Mouse (Mus musculus): ENCODE results near the gene Cenpx. TPM values are rescaled to one million over a fixed set of nuclear protein-coding genes. Genes with fewer than 3 reads are reported as not detected.
A peak's percentile ranks its signal among the peaks of the same experiment; 100 is the strongest.

Gene Cenpx
- polyA plus RNA-seq, 1 experiment from 2014 or later: 88.8 TPM

- H3K4me3 ChIP-seq (ENCODE audit: low read depth, low read length): no peak overlapping the region
- H3K4me2 ChIP-seq (ENCODE audit: low read length): no peak overlapping the region
- H3K4me1 ChIP-seq (ENCODE audit: control insufficient read depth, insufficient read depth, low read length): peaks cover 11% of the 10 kb centered on the region
- no peaks in the 10 kb centered on the region for H3K9me3 ChIP-seq (replicated peaks; ENCODE audit: control insufficient read depth, low read length, poor library complexity, severe bottlenecking)
- no peak overlapping the region for H3K27ac ChIP-seq (ENCODE audit: low read length)
- ATAC-seq: no peak
- no peak overlapping the region for H3K9ac ChIP-seq (ENCODE audit: low read depth, low read length)
- no peaks in the 10 kb centered on the region for H3K36me3 ChIP-seq (ENCODE audit: control insufficient read depth, insufficient read depth, low read length)
- no peaks in the 10 kb centered on the region; the same call in 1 of the 2 replicates for H3K27me3 ChIP-seq (ENCODE audit: control insufficient read depth, insufficient read depth, low read depth, low read length)
- WGBS: 61% methylated on average over 12 of the region's 12 CpGs
These were observed 14.0 kb upstream of the Cenpx start for GRCm38 (mm10) chr11:120727564-120727963.

- Histone ChIP-seq H3K9me3 (replicated peaks; ENCODE audit: control insufficient read depth, low read length, poor library complexity, severe bottlenecking) (no peaks in the 10 kb centered on the region), H3K4me1 (ENCODE audit: control insufficient read depth, insufficient read depth, low read length) (peaks cover 14% of the 10 kb centered on the region), H3K27ac (ENCODE audit: low read length) (no peak within 1 kb of the TSS), H3K27me3 (ENCODE audit: control insufficient read depth, insufficient read depth, low read depth, low read length) (no peaks in the 10 kb centered on the region; the same call in 1 of the 2 replicates), H3K36me3 (ENCODE audit: control insufficient read depth, insufficient read depth, low read length) (no peaks in the 10 kb centered on the region), H3K4me2 (ENCODE audit: low read length) (peak within 1 kb of the TSS; percentile 83), H3K9ac (ENCODE audit: low read depth, low read length) (peak within 1 kb of the TSS; percentile 64), H3K4me3 (ENCODE audit: low read depth, low read length) (peak within 1 kb of the TSS; percentile 47)
- 0% methylated on average over 14 of the region's 14 CpGs for WGBS
- ATAC-seq: peak; percentile 79
These were observed 13.6 kb upstream of the Cenpx start, which contains the start of gene Dcxr for GRCm38 (mm10) chr11:120727169-120727527. Gene Dcxr, minus strand, starts transcription at chr11:120727281.

- 19% methylated on average over 34 of the region's 36 CpGs for WGBS
- H3K9me3 ChIP-seq (replicated peaks; ENCODE audit: control insufficient read depth, low read length, poor library complexity, severe bottlenecking): no peaks in the 10 kb centered on the region
- no peaks in the 10 kb centered on the region for H3K36me3 ChIP-seq (ENCODE audit: control insufficient read depth, insufficient read depth, low read length)
- H3K4me3 ChIP-seq (ENCODE audit: low read depth, low read length): peak overlapping the region; percentile 47
- peak overlapping the region; percentile 83 for H3K4me2 ChIP-seq (ENCODE audit: low read length)
- ATAC-seq: no peak
- peaks cover 14% of the 10 kb centered on the region for H3K4me1 ChIP-seq (ENCODE audit: control insufficient read depth, insufficient read depth, low read length)
- peak overlapping the region; percentile 64 for H3K9ac ChIP-seq (ENCODE audit: low read depth, low read length)
- no peak overlapping the region for H3K27ac ChIP-seq (ENCODE audit: low read length)
- H3K27me3 ChIP-seq (ENCODE audit: control insufficient read depth, insufficient read depth, low read depth, low read length): no peaks in the 10 kb centered on the region; the same call in 1 of the 2 replicates
These were observed 13.0 kb upstream of the Cenpx start for GRCm38 (mm10) chr11:120726243-120727168.

GRCm38 (mm10) chr11:120723509-120723908 lies 10.0 kb upstream of the Cenpx start:
- Histone ChIP-seq H3K4me1 (ENCODE audit: control insufficient read depth, insufficient read depth, low read length) (peaks cover 16% of the 10 kb centered on the region), H3K9me3 (replicated peaks; ENCODE audit: control insufficient read depth, low read length, poor library complexity, severe bottlenecking) (no peaks in the 10 kb centered on the region), H3K36me3 (ENCODE audit: control insufficient read depth, insufficient read depth, low read length) (peaks cover 3% of the 10 kb centered on the region), H3K27me3 (ENCODE audit: control insufficient read depth, insufficient read depth, low read depth, low read length) (no peaks in the 10 kb centered on the region), H3K4me2 (ENCODE audit: low read length) (no peak overlapping the region), H3K4me3 (ENCODE audit: low read depth, low read length) (no peak overlapping the region), H3K27ac (ENCODE audit: low read length) (no peak overlapping the region), H3K9ac (ENCODE audit: low read depth, low read length) (no peak overlapping the region)
- WGBS: 82% methylated on average over 7 of the region's 7 CpGs
- ATAC-seq: no peak

- H3K9ac ChIP-seq (ENCODE audit: low read depth, low read length): no peak overlapping the region; the same call in none of the 2 replicates
- no peak for ATAC-seq
- peak overlapping the region; percentile 59; the same call in 1 of the 2 replicates for H3K4me3 ChIP-seq (ENCODE audit: low read depth, low read length)
- WGBS: 90% methylated on average over 11 of the region's 11 CpGs
- H3K9me3 ChIP-seq (replicated peaks; ENCODE audit: control insufficient read depth, low read length, poor library complexity, severe bottlenecking): no peaks in the 10 kb centered on the region
- peak overlapping the region; percentile 69 for H3K4me2 ChIP-seq (ENCODE audit: low read length)
- H3K27me3 ChIP-seq (ENCODE audit: control insufficient read depth, insufficient read depth, low read depth, low read length): no peaks in the 10 kb centered on the region
- no peak overlapping the region for H3K27ac ChIP-seq (ENCODE audit: low read length)
- H3K36me3 ChIP-seq (ENCODE audit: control insufficient read depth, insufficient read depth, low read length): peaks cover 7% of the 10 kb centered on the region
- H3K4me1 ChIP-seq (ENCODE audit: control insufficient read depth, insufficient read depth, low read length): peaks cover 16% of the 10 kb centered on the region
These were observed 9.3 kb upstream of the Cenpx start for GRCm38 (mm10) chr11:120722761-120723382.

GRCm38 (mm10) chr11:120722067-120722630 lies 8.6 kb upstream of the Cenpx start:
- Histone ChIP-seq H3K9ac (ENCODE audit: low read depth, low read length) (peak overlapping the region; percentile 79), H3K4me1 (ENCODE audit: control insufficient read depth, insufficient read depth, low read length) (peaks cover 16% of the 10 kb centered on the region), H3K27ac (ENCODE audit: low read length) (peak overlapping the region; percentile 76), H3K27me3 (ENCODE audit: control insufficient read depth, insufficient read depth, low read depth, low read length) (no peaks in the 10 kb centered on the region), H3K4me3 (ENCODE audit: low read depth, low read length) (peak overlapping the region; percentile 59), H3K4me2 (ENCODE audit: low read length) (peak overlapping the region; percentile 69), H3K36me3 (ENCODE audit: control insufficient read depth, insufficient read depth, low read length) (peaks cover 7% of the 10 kb centered on the region), H3K9me3 (replicated peaks; ENCODE audit: control insufficient read depth, low read length, poor library complexity, severe bottlenecking) (no peaks in the 10 kb centered on the region)
- ATAC-seq: no peak
- WGBS: 20% methylated on average over 21 of the region's 21 CpGs

GRCm38 (mm10) chr11:120721124-120722066 lies 7.9 kb upstream of the Cenpx start, which contains the start of gene Rac3:
Gene Rac3, plus strand, starts transcription at chr11:120721470.
- ATAC-seq: peak; percentile 90
- under 1% methylated on average over 82 of the region's 90 CpGs for WGBS
- Histone ChIP-seq H3K4me2 (ENCODE audit: low read length) (peak within 1 kb of the TSS; percentile 69), H3K9me3 (replicated peaks; ENCODE audit: control insufficient read depth, low read length, poor library complexity, severe bottlenecking) (no peaks in the 10 kb centered on the region), H3K27me3 (ENCODE audit: control insufficient read depth, insufficient read depth, low read depth, low read length) (no peaks in the 10 kb centered on the region), H3K4me3 (ENCODE audit: low read depth, low read length) (peak within 1 kb of the TSS; percentile 59), H3K27ac (ENCODE audit: low read length) (peak within 1 kb of the TSS; percentile 76), H3K9ac (ENCODE audit: low read depth, low read length) (peak within 1 kb of the TSS; percentile 79), H3K4me1 (ENCODE audit: control insufficient read depth, insufficient read depth, low read length) (peaks cover 9% of the 10 kb centered on the region), H3K36me3 (ENCODE audit: control insufficient read depth, insufficient read depth, low read length) (peaks cover 7% of the 10 kb centered on the region)

GRCm38 (mm10) chr11:120720450-120720849 lies 6.9 kb upstream of the Cenpx start:
- H3K36me3 ChIP-seq (ENCODE audit: control insufficient read depth, insufficient read depth, low read length): peaks cover 7% of the 10 kb centered on the region
- peak overlapping the region; percentile 69 for H3K4me2 ChIP-seq (ENCODE audit: low read length)
- no peaks in the 10 kb centered on the region for H3K9me3 ChIP-seq (replicated peaks; ENCODE audit: control insufficient read depth, low read length, poor library complexity, severe bottlenecking)
- peak overlapping the region; percentile 59 for H3K4me3 ChIP-seq (ENCODE audit: low read depth, low read length)
- peak overlapping the region; percentile 76 for H3K27ac ChIP-seq (ENCODE audit: low read length)
- peaks cover 8% of the 10 kb centered on the region; the same call in 1 of the 2 replicates for H3K4me1 ChIP-seq (ENCODE audit: control insufficient read depth, insufficient read depth, low read length)
- no peaks in the 10 kb centered on the region for H3K27me3 ChIP-seq (ENCODE audit: control insufficient read depth, insufficient read depth, low read depth, low read length)
- WGBS: 10% methylated on average over 17 of the region's 17 CpGs
- peak overlapping the region; percentile 79 for H3K9ac ChIP-seq (ENCODE audit: low read depth, low read length)
- ATAC-seq: peak; percentile 18; the same call in 1 of the 2 replicates

All from midbrain, embryonic 16.5 days (tissue).